Mouse (Mus musculus) frontal cortex, adult 2 months (tissue): ENCODE measurements around the gene Limd1. TPM values are rescaled to one million over a fixed set of nuclear protein-coding genes. Genes with fewer than 3 reads are reported as not detected.
A peak's percentile ranks its signal among the peaks of the same experiment; 100 is the strongest.
"Not testable (repeated sequence)": the region's sequence is repeated elsewhere in the genome, so short reads cannot be mapped to it uniquely, and the experiment has no call there.

ENCODE experiments used
- DNase-seq, 2 experiments: peaks; one replicate each; pipeline ENCODE4 v3.0.0; 2022; ENCODE audit warnings: low spot score in 1 of 2; ENCODE audit errors: extremely low spot score in 1 of 2
- polyA plus RNA-seq: library from polyadenylated mRNA; depleted of rRNA; stranded (reverse); fragments of >200 nt; gene quantifications from 2 replicates; pipeline ENCODE4 v1.2.3, GENCODE M21; 2012; rRNA removed

Limd1 gene
- 7.9 and 8.4 TPM in 2 replicates for polyA plus RNA-seq

DNA sequence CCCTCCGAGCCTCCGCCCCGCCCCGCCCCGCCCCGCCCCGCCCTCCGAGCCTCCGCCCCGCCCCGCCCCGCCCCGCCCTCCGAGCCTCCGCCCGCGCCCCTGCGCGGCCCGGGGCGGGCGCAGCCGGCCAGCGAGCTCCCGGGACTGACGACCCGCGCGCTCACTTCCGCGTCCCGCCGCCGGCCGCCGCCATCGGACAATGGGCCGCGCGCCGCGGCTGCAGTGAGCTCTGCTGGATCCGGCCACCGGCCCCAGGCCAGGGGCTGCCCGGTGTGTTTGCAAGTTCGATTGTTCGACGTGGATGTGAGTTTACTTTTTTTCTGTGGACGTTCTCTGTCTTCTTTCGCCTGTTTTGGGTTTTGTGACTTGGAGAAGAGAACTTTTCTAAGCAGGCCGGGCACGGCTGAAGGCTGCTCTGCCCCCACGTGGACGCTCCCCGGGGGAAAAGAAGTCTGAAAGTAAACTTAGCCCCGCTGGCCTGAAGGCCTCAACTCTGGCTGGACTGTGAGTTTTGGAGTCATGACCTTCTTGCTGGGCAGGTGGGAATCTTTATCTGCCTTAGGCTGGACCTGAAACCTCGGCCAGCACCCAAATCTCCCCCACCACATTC is at the start of gene Limd1:
Gene Limd1 (plus strand): TSS at position 121 of the 610 bp plus-strand sequence.
- peak in 1 of 2 experiments; percentile 17 for DNase-seq

GRCm38 (mm10) chr9:123429863-123430262 is 48.6 kb upstream of the Limd1 start:
- no peak for DNase-seq

GRCm38 (mm10) chr9:123430973-123431372 is 47.5 kb upstream of the Limd1 start:
- DNase-seq: peak in 1 of 2 experiments; percentile 19

DNA sequence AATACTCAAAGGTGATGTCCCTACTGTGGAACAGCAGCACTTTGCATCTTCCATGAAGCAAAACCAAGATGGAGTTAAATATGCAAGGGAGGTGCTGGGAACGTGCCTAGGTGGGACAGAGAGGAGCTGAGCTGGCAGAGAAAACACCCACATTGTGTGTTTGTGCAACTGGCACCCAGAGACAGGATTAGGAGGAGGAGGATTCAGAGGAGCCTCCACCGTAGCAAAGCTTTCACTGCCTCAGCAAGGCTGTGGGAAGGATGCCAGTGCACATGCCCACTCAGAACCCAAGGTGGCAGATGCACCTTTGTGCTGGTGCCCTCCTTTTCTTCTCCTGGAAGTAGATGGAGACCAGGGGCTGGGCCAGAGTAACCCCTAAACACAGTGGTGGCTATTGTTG is 40.3 kb upstream of the Limd1 start:
- peak; percentile 51 to 70 for DNase-seq

DNA sequence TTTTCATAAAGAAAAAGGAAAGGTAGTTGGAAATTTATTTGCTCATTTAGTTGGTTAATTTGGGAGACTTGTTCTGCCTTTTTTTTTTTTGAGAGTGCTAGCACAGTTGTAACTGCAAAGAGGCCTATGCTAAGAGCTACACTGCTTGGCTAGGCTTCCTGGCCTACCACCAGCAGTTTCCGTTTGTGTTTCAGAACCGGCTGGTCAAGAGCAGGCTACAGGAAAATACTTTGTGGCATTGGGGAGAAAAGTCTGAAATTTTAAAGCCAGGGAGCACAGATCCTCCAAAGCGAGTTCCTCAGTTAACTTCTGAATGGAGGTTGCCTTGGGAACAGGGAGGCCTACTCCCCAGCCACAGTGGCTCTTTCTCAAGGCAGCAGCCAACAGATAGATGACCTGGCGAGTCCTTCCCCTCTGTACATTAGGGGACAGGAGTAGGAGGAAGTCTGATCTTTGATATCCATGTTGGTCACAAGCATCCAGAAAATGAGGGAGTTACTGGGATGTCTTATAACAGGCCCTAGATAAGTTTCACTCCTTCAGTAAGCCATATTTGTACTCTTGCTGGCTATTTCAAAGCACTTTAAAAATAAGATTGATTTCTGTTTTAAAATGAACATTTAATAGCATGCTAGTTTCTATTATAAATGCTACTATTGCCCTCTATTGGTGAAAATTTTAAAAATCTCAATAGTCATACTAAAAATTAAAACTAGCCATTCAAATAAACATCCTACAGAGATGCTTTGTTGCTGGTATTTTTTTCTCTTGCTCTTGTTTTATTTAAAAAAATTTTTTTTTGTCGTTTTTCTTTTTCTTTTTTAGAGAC is 38.1 kb upstream of the Limd1 start:
- no peak for DNase-seq

- not testable (repeated sequence) for DNase-seq
Observed at GRCm38 (mm10) chr9:123447101-123447500, 31.4 kb upstream of the Limd1 start.

DNA sequence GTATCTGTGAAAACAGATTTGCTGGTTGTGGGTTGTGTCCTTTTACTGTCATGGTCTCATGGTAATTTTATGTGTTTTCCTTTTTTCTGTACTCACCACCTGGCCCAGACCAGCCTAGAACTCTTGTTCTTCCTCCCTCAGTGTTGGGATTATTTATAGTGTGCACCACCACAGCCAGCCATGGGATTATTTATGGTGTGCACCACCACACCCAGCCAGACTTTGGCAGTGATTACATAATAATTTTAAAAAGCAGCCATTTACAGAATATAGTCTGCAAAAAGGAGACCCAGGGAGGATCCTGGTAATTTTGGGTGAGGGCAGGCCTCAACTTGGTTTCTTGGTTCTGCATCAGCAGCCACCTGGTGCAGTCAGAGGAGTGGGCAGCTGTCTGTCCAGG is 29.9 kb upstream of the Limd1 start:
- DNase-seq: no peak

DNA sequence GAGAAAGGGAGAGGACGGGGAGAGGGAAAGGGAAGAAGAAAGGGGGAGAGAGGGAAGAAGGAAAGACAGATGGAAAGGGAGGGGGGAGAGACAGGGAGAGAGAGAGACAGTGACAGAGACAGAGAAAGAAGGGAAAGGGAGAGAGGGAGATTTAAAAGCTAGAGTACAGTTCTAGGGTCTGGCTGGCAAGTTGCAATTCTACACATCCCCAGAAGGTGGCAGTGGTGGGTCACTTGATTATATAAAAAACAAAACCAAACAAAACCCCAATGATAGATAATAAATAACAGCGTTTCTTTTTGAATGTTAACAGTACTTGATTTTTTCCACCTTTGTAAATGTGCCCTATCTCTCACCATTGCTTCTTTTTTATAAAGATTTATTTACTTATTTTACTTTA is 28.3 kb upstream of the Limd1 start:
- peak in 1 of 2 experiments; percentile 85 for DNase-seq

DNA sequence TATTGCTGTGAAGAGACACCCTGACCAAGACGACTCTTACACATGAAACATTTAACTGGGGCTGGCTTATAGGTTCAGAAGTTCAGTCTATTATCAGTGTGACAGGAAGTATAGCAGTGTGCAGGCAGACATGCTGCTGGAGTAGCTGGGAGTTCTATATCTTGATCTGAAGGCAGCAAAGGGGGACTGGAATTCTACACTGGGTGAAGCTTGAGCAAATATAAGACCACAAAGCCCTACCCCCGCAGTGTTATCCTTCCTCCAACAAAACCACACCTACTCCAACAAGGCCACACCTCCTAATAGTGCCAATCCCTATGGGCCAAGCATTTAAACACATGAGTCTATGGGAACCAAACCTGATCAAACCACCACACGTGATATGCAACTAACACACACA is 26.7 kb upstream of the Limd1 start:
- DNase-seq: no peak

DNA sequence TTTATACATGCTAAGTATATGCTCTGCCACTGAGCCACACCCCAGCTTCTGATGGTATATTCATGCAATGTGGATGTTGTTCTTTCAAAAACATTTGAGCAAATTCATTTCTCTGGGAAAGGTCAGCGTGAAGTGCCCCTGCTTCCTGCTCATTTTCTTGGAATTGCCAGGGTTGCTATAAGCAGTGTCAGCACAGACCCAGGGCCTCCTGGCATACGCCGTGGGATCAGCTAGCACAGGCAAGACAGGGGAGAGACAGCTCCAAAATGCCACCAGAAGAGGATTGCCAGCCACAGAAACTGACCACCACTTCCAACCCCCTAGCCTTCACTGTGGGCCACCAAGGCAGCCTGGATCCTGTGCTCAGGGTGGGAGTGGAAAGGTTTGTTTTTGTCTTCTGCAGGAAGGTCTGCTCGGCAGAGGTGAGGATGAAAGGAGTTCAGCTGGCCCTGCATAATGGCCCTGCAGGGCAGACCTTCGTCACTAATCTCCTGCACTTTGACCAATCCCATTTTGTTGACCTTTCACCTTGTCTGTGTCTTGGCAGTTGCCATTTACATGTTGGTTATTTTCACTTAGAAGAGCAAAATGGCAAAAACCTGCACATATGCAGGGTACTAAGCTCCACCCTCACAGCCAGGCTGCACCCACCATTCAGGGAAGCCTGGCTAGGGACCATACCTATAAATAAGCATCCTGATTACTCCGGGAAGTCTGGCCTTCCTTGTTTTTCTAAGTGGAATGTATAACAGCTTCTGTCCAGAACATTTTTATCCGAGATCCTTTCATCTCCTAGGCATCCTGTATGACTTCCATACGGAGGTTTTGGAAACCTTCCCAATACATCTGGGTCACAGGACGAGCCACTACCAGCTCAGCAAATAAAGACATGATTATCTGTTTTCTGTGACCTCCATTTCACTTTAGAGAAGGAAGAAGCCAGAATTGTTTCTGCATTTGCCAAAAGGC is 21.6 kb upstream of the Limd1 start:
- DNase-seq: no peak

GRCm38 (mm10) chr9:123457603-123458002 is 20.9 kb upstream of the Limd1 start:
- no peak for DNase-seq

DNA sequence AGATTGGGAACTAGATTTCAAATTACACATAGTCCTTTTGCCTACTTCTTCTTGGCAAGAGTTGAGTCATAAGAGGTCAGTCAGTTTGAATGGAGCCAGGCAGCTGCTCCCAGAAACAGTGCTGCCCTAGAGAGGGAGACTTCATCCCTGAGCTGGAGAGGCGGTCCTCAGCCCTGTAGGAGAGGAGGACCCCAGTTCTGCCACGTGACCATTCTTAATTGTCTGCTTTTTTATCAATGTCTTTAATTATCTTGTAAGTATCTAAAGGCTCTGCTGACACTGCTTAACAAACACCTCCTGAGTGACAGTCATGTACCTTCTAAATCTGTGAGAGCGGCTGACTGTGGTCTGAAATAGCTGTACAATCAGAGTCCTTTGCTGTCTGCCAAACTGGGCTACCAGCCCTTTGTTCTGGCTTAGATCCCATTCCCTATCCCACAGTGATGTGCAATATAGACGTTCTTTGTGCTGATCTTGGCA is 11.3 kb upstream of the Limd1 start:
- DNase-seq: peak in 1 of 2 experiments; percentile 50

- no peak for DNase-seq
Observed at GRCm38 (mm10) chr9:123468406-123469085, 10.0 kb upstream of the Limd1 start.

GRCm38 (mm10) chr9:123469087-123469486 is 9.4 kb upstream of the Limd1 start:
- no peak for DNase-seq

GRCm38 (mm10) chr9:123473377-123473776 is 5.1 kb upstream of the Limd1 start:
- no peak for DNase-seq

GRCm38 (mm10) chr9:123475569-123475968 is 2.9 kb upstream of the Limd1 start:
- no peak for DNase-seq

GRCm38 (mm10) chr9:123478031-123478585 is 398 bp upstream of the Limd1 start:
- peak in 1 of 2 experiments; percentile 15 for DNase-seq

DNA sequence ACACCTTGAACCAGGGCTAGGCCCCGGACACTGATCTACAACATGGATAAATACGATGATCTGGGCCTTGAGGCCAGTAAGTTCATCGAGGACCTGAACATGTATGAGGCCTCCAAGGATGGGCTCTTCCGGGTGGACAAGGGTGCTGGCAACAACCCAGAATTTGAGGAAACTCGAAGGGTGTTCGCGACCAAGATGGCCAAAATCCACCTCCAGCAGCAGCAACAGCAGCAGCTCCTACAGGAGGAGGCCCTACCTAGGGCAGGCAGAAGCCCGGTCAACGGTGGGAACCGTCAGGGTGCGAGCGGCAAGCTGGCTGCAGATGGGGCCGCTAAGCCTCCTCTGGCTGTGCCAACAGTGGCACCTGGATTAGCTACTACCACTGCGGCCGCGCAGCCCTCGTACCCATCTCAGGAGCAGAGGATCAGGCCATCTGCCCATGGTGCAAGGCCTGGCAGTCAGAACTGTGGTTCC is 727 bp downstream of the Limd1 start:
- no peak for DNase-seq

DNA sequence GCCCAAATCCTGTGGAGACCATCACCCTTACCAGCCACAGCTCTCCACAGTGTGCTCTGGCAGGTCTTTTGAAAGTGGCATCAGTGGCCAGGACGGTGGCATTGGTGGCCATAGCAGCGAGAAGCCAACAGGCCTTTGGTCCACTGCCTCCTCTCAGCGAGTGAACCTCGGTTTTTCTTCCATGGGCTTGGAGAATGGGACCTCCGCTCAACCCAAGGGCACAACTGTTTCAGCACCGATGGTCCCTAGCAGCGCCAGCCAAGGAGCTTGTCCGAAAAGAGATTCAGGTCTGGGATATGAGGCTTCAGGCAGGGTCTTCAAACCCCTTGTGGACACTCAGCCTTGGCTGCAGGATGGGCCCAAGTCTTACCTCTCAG is 1.4 kb downstream of the Limd1 start:
- no peak for DNase-seq
